Mouse (Mus musculus) T-helper 2 cell (primary cell): Measurements from ENCODE around the gene Spty2d1.
"Not testable (repeated sequence)": the region's sequence is repeated elsewhere in the genome, so short reads cannot be mapped to it uniquely, and the experiment has no call there.

Experiments
- in situ Hi-C: fragments of 300-600 bp; cut with MboI, MseI; formaldehyde crosslinking; loops from one replicate; pipeline ENCODE4 v1.15.1; 2025; ENCODE audit warnings: high pct_unique_total_duplicates

The Spty2d1 gene

GRCm38 (mm10) chr7:46993079-46993478, 15.1 kb downstream of the Spty2d1 start:
- in situ Hi-C loops = no loop called here

GRCm38 (mm10) chr7:46989387-46989786, 18.8 kb downstream of the Spty2d1 start:
- in situ Hi-C loops = not testable (repeated sequence)

GRCm38 (mm10) chr7:46987073-46987472, 21.1 kb downstream of the Spty2d1 start:
- in situ Hi-C loops = no loop called here

- in situ Hi-C loops = no loop called here
Measured at GRCm38 (mm10) chr7:46986646-46987045, 21.6 kb downstream of the Spty2d1 start.

- in situ Hi-C loops = no loop called here
Measured at GRCm38 (mm10) chr7:46985718-46986505, 22.3 kb downstream of the Spty2d1 start.

- in situ Hi-C loops = no loop called here
Measured at GRCm38 (mm10) chr7:46983280-46983679, 24.9 kb downstream of the Spty2d1 start, which contains the start of gene Gm9999. TSS of gene Gm9999 (plus strand) at chr7:46983580.

GRCm38 (mm10) chr7:46975456-46975855, 32.8 kb downstream of the Spty2d1 start:
- in situ Hi-C loops = no loop called here

- in situ Hi-C loops = no loop called here
Measured at GRCm38 (mm10) chr7:46974648-46975047, 33.6 kb downstream of the Spty2d1 start.

- in situ Hi-C loops = no loop called here
Measured at GRCm38 (mm10) chr7:46969898-46970297, 38.3 kb downstream of the Spty2d1 start.

DNA sequence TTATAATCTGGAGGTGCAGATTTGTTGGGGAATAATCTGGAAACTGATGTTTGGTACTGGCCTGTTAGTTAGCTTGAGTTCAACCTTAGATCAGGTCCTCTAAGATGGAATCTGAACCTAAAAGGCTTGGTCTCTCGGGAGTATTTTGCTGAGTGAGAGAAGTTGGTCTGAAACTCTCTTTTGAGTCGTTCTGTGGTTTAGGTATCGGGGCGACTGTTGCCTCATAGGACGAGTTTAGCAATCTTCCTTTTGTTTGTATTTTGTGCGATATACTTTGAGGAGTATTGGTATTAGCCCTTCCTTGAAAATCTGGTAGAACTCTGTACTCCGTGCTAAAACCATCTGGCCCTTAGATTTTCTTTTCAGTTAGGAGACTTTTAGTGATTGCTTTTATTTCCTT, 44.1 kb downstream of the Spty2d1 start:
- in situ Hi-C loops = loop anchor here (5.0 kb wide), 1 partner anchor 188 kb away; no protein-coding TSS in a partner anchor

DNA sequence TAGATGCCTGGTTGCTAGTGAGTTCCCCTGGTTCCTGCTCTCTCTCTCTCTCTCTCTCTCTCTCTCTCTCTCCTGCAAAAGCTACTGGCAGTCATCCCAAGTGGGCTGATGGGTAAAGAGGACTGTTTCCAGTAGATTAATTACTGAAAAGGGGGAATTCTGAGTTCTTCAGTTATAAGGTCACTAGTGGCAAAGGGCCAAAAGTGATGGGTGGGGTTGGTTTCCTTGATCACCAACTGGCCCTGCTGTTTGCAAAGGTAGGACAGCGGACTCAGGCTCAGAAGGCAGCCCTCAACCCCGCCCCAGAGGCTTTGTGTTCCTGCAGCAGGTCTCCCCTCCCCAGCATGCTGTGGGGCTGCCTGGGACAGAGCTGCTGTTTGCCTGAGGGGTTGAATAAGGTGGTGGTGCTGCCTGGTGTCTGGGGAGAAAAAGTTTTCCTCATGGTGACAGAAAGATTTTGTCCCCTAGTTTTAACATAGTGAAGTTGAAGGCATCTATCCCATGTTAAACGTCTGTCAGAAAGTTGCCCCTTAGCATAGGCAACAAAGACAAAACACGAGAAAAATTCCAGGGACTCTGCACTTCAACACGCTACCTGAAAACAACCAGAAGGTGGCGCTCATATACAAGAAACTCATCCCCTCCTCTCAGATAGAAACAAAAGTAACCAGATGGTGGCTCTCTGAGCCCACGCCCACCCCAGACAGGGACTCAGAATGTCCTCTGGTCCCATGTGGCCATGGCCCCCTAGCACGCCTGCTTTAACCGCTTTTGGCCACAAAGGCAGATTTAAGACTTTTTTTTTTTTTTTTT, 45.2 kb downstream of the Spty2d1 start:
- in situ Hi-C loops = loop anchor here (5.0 kb wide), 1 partner anchor 189 kb away; no protein-coding TSS in a partner anchor

- in situ Hi-C loops = loop anchor here (5.0 kb wide), 1 partner anchor 190 kb away; no protein-coding TSS in a partner anchor
Measured at GRCm38 (mm10) chr7:46962132-46962531, 46.1 kb downstream of the Spty2d1 start.

DNA sequence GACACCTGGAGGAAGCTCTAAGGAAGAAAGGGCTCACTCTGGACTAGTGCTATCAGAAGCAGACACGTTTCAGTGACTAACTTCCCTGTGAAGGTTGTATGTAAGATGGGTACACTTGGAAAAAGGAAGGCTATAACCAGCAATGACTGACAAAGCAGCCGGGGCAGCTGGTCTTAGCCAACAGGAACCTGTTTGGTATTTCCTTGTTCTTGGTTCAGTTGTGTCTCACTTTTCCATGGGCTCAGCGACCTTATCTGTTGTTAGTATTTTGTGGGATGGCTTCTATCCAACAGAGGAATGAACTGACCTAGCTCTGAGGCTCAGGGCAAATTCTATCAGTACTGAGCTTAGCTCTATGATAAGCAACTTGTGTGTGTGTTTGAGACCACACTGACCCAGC, 47.2 kb downstream of the Spty2d1 start:
- in situ Hi-C loops = loop anchor here (5.0 kb wide), 1 partner anchor 191 kb away; no protein-coding TSS in a partner anchor

GRCm38 (mm10) chr7:46958853-46959252, 49.4 kb downstream of the Spty2d1 start:
- in situ Hi-C loops = loop anchor here (5.0 kb wide), 1 partner anchor 58 kb away; no protein-coding TSS in a partner anchor

DNA sequence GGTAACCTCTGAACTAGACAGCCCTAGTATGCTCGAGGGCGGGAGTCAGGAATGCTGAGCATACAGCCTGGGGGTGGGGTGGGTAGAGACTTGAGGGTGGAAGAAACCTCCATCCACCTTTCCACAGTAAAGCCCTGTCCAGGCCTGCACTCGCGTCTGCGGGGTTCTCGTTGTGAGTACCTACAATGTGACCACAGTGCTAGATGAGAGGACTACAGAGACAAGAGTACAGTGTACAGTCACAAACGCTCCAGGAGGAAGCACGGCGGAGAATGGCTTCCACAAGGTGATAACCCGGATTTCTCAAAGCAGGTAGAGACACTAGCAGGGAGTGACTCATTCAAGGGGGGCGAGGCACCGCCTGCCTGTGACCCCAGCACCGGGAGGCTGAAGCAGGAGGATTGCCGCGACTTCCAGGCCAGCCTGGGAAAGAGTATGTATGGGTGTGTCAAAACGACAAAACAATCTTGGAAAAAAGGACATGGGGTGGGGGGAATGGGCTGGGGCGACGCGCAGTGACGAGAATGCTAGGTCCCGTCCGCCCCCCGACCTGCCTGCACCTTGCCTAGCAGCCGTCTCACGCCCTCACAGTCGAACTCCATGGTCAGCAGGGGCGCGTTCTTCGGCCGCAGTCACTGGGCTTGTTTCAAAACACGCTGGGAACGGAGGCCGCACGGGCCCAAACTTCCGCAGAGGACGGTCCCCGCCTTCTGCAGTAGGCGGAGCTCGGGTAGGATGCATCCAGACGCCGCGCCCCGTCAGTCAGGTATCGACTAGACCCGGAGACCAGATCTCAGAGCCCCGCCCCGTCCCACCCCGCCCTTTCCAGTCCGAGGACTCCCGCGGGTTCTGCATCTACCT, 50.1 kb downstream of the Spty2d1 start, which contains the start of gene Uevld:
TSS of gene Uevld (minus strand) at position 697 of the 861 bp plus-strand sequence.
- in situ Hi-C loops = loop anchor here (5.0 kb wide), 1 partner anchor 59 kb away; no protein-coding TSS in a partner anchor
